Mouse (Mus musculus): ENCODE results near the gene H1foo. TPM values are rescaled to one million over a fixed set of nuclear protein-coding genes. Genes with fewer than 3 reads are reported as not detected.

The H1foo gene
- total RNA-seq, 2 experiments from 2014 or later, result not detected

DNA sequence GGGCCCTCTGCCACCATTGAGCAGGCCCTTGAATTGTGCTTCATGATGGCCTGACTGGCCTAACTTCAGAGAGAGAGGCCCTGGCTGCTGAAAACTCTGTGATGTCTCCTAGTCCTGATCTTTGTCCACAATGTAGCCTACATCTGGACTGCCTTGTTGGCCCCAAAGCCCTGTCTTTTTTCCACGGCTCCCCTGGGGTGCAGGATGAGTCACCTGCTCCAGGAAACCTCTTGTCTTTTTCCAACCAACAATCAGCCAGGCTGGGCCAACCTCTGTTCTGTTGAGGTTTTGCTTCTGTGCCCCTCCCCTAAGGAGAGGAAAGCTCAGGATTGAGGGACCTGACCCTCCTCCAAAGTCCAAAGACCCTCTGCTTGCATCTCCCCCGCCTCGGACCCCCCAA is 17.0 kb downstream of the H1foo start:
- no peak for DNase-seq

DNA sequence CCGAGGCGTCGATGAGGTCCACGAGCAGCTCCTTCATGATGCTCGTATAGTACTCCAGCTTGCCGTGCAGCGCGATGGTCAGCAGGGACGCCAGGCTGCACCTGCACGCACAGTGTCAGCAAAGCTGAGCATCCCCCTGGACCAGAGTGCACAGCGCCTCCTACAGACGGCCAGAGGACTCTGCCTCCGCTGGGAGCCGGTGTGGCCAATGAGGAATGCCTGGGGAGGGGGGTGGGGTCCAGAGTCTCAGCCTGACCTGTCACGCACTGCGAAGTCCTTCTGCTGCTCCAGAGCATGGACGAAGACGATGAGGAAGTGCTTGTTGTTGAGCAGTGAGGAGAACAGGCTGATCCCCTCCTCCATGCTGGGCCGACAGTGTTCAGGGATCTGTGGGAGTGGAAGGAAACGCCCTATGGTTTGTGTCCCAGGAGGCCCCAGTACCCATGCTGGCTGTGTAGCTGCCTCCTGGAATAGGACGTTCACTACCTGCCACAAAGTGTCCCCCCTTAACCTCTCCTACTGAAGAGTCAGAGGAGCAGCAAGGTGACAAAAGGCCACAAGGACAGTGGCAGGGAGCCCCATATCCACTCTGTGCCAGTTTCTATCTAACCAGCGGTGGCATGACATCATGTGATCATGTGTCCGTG is 17.8 kb downstream of the H1foo start:
- DNase-seq, result no peak

DNA sequence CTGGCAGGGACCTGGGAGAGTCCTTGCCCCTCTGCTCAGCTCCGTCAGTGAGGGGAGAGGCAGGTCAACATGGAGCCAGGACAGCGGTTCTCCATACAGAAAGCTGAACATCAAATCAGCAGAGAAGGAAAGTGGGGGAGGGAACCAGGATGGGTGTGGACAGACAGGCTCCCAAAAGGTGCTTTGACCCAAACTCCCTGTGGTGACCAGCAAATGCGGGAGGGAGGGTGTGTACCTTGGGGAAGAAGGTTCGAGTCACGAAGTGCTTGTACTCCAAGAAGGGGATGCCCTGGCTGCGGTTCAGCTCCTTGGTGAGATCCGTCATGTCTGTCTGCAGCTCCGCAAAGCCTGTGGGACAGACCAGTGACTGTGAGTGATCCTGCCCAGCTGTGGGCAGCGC is 18.9 kb downstream of the H1foo start:
- no peak for DNase-seq

DNA sequence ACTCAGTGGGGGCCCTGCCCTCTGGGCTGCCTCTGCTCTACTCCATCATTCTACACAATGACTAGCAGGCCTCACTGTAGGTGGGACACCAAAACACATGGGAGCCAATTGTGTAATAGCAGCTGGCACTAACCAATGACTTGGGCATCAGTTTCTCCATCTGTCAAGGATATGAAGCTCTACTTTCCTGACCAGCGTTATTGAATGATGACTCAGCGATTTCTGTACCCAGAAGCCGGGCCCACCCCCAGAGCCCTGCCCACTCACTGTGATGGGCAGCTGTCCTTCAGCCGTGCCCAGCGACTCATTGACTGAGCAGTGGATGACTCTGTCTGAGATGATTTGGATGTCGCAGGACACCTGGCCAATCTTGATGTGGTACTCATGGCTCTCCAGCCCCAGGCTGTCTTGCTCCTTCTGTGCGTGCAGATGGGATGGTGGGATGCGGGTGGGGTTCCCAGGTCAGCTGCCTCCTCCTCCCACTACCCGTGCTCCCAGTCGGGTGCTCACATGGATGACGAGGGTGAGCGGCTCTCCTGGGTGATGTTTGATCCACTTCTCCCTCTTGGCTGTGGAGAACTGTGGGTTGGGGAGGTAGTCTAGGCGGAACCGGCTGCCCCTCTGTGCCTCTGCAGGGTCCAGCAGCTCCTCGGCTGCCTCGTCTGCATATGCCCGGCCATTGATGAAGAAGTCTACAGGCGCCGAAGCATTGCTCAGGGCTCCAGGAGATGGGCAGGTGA is 21.7 kb downstream of the H1foo start:
- no peak for DNase-seq

DNA sequence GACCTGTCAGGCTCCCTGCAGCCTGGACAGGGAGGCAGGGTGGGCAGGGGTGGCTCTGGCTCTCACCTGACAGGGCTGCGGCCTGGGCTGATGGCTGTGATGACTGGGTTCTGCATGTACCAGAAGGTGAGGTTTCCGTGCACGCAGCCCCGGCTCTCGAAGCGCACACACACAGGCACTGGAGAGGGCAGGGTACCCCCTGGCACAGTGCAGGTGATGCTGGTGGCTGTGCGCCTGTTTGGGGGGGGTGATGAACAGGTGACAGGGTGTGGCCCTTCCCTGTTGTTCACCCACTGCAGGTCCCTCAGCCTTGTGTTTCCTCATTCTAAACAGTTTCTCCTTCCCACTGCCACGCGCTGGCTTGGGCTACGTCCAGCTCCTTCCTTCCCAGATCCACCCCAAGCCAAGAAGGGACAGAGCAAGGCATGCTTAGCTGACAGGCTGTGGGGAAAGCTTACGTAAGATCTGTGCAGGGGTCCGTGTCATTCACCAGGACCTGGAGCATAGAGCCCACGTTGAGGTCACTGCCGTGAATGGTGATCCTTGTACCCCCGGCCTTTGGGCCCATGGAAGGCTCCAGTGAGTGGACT is 22.6 kb downstream of the H1foo start:
- no peak for DNase-seq

DNA sequence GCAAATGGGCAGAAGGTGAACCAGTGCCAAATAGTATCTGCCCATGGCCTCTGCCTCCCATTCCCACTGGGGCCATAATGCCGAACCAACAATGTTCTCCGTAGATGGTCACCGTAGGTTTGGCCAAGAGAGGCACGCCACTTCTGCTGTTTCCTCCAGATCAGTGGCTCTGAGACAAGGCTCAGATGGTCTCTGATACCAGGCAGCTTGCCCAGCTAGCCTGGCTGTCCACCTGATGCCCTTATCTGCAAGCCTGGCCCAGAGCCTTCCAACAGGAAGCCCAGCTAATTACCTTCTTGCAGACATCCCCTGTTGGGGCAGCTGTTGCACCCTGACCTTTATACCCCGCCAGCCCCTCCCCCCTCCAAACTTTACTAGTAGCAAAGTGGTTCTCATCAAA is 23.3 kb downstream of the H1foo start:
- DNase-seq, result no peak

DNA sequence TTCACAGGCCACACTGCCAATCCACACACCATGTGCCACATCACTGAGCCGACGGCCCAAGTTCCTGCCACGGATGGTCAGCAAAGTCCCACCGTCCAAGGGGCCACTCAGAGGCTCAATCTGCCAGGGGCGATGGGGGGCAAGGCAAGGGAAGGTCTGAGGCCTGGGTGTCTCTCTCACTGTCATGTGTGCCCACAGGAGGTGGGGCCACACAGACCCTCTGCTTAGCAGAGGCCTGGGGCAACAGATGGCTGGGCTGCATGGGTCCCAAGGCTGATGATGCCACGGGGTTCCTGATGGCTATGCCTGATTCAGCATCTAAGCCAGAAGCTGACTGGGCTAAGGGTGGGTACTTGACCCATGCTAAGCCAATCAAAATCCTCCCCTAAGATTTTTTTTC is 24.0 kb downstream of the H1foo start:
- no peak for DNase-seq

DNA sequence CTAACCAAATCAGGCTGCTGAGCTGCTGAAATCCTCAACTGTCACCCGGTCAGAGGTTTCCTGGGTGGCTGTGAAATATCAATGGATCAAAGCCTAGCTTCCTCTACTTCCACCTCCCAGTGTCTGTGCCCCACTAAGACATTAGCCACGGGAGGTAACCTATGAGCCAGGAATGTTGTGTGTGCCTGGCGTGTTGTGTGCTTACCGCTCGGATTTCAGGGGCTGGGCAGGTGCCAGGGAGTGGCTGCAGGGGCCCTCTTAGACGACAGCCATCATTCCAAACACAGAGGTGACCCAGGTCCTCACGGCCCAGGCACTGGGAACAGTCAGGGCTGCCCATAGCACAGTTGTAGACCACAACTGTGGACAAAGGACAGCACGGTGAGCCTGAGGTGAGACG is 24.4 kb downstream of the H1foo start:
- DNase-seq, result no peak

DNA sequence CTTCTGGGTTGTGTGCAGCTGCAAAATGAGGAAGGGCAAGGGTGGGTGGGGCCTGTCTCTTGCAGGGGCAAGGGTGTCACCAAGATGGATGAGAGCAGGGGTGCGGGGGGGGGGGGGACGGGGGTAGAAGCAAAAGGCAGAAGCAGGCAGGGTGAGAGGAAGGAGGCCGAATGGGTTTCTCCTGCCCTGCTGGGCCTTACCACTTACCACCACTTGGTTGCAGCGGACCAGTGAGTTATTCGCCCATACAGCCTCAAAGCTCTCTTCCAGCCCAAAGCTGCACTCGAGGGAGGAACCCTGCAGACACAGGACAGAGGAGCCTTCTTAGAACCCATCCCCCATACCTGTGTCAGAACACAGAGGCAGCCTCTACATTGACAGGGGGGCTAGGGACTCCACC is 25.2 kb downstream of the H1foo start:
- no peak for DNase-seq

DNA sequence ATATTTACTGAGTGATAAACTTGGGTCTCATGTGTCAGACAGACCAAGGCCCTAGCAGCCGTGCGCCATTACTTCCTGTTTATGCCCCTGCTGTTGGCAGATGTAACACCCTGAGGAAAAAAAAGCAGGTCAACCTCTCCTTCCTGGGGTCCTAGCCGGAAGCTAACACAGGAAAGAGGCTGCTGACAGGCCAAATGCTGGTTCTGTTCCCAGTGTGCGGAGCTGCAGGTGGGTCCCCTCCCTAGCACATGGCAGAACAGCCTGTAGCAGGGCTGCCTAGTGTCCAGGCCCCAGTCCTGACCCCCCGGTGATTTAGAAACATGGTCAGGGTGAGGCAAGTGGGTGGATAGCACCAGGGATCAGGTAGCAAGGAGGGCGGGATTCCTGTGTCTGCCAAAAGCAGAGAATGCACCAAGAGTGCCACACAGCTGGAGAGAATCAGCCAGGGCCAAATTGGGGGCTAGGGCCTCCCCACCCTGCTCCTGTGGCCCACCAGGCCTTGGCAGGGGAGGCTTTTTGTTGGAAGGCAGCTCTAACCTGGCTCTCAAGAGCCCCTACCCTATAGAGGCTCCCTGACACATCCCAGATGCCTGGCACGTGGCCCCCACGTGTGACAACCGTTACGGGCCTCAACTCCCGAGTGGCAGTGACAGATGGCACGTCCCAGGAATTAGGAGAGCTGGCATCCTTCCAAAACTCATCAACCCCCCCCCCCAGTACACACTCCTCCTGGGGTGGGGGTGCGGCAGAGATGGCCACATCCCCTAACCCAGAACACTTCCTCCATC is 26.7 kb downstream of the H1foo start:
- no peak for DNase-seq

DNA sequence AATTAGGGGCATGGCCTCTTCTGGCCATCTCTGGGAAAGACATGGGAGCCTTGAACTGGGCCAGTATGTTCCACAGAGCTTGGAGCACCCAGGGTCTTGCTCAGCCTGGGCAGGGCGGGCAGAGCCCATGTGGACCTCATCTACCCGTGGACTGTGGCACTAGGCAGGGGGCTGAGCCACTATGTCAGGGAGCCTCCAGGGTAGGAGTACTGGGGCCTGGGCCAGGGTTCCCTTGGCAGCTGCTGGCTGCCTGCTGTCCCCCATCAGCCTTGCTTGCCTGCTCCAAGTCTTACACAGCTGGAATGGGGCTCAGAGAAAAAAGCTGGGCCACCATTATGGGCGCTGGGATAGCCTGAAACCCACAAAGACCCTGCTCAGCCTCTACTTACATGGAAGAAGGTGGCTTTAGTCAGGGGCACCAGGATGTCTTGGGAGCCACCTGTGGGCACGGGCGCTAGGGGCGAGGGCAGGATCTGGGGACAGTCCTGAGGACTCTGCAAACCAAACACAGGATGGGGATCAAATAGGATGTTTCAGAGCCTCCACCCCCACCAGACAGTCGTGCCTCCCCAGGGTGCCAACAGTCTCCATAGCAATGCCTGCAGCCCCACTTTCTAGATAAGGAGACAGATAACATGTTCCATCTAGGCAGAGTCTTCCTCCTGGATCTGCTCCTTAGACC is 27.5 kb downstream of the H1foo start:
- no peak for DNase-seq

DNA sequence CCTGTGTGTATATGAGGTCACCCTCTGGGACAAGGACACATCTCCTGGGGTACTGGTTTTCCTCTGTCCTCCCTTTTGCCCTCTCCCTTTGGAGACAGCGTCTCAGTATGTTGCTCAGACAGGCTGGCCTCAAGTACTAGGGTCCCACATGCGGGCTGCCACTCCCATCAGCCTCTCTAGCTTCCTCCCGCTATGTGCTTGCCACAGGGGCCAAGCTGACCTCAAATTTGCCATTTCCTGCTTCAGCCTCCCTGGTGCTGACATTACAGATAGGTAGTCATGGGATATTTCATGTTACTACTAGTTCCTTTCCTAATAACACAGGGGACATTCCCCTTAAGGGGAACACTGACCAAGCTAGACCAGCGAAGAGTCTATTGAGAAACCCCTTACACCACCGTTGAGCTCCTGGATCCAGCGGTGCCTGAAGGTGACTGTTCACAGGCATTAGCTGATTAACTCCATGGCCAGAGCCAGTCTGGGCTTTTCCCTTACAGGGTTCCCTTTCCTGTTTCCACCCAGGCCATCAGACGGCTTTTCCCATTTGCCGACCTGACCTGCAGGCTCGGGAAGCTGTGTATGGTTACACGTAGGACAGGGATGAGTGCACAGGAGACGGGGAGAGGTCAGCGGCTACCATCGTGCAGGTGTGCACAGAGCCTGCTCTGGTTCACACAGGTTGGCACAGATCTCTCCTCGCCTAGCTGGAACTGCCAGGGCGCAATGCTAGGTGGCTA is 28.6 kb downstream of the H1foo start:
- no peak for DNase-seq

DNA sequence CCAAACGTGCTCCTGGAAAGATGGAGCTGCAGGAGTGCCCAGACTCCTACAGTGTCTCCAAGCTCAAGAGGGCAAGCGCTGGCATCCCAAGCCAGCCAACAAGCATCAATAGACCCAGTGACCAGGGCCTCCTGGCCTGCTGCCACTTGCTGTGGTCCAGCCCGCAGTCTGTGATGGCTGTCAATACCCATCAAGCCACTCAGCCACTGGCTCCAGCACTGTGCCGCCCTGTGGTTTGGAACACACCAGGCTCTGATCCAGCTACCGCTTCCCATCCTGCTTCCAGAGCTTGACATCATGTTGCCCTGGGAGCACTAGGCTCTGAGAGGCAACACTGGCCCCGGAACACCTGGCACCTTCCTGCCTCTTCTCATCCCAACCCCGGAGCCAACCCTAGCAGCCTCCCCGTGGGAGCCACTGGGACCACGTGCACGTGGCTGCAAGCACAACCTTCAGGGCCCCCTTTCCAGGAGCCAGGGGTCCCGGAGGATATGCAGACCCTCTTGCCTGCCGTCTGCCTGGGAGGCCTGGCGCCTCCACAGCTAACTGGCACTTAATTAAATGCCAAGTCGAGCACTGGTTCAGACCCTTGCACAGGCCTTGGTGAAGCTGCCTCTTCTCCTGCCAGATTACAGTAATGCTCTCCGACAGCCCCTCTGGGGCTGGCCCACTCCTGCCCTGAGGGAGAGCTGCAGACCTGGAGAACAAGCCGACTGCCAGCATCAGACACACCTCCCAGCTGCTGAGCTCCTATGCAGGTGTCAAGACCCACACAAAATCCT is 29.3 kb downstream of the H1foo start:
- no peak for DNase-seq

DNA sequence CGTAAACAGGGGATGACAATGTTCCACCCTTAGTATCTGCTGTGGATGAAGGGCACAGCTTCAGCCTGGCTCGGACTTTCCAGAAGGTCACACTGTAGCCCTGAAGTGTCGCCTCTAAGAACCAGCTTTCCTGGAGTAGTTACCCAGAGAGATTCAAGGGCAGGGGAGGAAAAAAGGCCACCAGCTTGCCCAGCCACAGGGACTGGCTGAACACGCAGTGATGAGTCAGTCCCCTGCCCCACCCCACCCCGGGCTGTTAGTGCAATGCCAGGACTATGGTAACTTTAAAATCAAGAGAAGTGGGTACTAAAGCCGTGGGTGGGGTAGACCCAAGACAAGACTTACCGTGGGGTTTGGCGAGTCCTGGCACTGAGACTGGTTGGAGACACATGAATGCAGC is 30.9 kb downstream of the H1foo start:
- peak; percentile 78 to 81 for DNase-seq

DNA sequence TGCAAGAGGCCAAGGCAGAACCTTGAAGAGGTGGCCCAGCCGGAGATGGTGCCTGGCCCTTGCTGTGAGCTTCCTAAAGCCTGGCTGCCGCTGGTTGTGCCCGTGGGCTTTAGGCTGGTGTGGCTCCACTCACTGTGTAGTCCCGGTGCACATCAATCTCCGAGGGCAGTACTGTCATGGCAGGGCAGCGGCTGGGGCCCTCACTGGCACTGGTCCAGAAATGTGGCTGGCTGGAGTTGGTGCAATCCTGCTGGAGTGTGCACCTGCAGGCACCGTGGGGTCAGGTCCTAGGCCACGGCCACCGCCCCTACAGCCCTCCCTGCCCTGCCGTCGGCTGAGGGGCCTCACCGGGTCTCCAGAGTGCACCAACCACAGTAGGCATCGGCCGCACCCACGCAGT is 33.1 kb downstream of the H1foo start:
- DNase-seq, result peak; percentile 54 to 66

DNA sequence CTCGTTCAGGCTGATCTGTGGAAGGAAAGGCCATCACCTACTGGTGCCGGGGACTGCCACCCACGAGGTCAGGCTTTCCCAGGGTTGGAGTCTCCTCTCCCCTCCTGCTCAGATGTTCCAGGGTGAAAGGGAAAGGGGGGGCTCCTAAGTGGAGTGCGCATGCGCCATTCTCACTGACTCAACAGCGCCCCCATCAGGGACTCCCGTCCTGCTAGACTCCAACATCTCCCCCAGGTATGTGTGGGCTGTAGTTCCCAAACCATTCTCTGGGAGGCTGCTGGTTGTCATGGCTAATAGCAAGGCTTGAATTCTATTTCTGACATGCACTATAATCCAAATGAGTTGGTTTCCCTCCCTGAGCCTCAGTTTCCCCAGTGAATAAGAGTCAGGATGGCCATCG is 33.9 kb downstream of the H1foo start:
- DNase-seq, result no peak

DNA sequence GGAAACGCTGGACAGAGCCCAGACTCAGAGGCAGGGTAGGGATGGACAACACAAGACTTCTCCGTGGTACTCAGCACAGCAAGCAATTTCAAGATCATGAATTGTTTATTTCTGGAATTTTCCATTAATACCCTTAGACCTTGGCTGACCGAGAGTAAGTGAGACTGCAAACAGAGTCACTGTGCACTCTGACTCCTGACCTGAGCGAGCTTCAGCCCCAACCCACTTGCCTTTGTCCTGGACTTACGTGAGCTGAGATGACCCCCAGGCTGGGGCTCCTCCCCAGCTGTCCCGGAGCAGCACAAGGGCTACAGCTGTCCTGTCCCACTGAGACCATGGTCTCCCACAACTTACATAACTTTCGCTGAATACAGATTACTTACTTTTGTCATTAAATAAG is 38.2 kb downstream of the H1foo start:
- no peak for DNase-seq

DNA sequence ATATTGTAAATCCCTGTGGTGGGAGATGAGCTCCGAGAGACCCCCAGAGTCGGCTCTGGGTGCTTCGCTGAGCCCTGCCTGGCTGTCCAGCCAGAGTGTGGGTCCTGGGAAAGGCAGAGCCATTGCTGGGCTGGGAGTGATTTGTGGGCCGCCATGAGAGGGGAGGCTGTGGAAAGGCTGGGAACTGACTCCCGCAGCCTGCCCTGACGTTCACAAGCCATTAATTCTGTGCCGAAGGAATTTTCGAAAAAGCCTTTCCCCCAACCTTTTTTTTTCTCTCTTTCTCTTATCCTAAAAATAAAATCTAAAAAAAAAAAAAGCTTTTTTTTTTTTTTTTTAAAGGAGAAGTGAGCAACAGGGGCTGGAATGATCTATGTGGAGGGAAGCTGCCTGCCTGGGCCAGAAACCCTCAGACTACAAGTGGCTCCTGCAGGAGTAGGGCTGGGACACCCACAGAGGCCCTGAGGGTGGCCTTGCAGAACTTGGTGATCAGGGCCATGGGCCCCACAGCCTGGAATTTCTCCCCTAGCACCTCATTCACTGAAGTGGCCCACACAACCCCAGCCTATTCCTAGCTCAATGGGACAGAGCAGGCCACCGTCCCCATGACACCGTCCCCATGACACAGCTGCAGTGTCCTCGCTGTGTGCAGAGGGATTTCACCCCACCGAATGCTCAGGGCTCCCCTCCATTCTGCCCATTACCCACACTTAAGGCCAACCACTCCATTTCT is 38.7 kb downstream of the H1foo start:
- peak; percentile 57 to 66 for DNase-seq

DNA sequence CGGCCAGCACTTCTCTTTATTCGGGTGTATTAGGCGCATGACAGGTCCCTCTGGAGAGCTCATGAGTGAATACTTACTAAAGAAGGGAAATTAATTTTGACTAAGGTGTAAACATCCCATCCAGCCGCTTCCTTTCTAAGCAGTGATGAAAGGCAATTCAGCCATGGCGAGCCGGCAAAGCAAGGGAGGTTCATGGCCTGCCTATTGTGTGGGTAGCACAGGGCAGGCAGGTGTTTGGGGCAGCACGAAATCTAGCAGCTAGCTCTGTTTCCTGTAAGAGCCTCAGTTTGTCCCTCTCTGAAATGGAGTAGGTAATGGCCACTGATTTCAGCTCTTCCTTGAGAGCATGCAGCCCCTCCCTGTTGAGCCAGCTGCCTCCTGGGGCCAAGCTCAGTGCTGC is 39.8 kb downstream of the H1foo start:
- no peak for DNase-seq

DNA sequence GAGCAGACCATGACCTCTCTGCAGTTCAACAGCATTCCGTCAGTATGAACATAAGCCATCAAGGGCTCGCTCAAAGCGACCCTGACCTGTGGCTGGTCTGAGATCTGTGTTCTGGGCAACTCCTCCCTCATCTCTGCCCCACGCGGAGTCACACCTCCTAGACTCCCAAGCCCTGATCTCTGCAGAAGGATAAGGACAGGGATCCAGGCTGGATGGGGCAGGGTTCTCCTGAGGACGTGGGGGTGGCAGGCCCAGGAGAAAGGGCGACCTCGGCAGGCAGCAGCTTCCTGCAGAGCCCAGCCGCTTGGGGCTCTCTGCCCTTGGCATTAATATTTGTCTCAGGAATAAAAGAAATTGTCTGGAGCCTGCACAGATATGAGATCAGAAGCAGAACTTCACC is 40.9 kb downstream of the H1foo start:
- DNase-seq, result peak; percentile 74 to 77
